Mouse (Mus musculus) lung, adult 2 months (tissue): ENCODE data around the gene Gm12166. TPM values are rescaled to one million over a fixed set of nuclear protein-coding genes. Genes with fewer than 3 reads are reported as not detected.
A peak's percentile ranks its signal among the peaks of the same experiment; 100 is the strongest.
"Not testable (repeated sequence)": the region's sequence is repeated elsewhere in the genome, so short reads cannot be mapped to it uniquely, and the experiment has no call there.

ENCODE experiments used
- DNase-seq: peaks from one replicate; pipeline ENCODE4 v3.0.0; 2022
- H3K4me1 ChIP-seq: fragments of 200-500 bp; 2 replicates; pipeline ENCODE4 v1.6.1; 2011; ENCODE audit warnings: low read length; ENCODE audit not compliant: control insufficient read depth, insufficient read depth
- H3K4me3 ChIP-seq: fragments of 200-500 bp; replicated peaks from 2 replicates; pipeline ENCODE3; 2011; ENCODE audit warnings: low read depth, mild to moderate bottlenecking, control low read depth, low read length; ENCODE audit errors: extremely low read depth
- CTCF ChIP-seq: fragments of 200-500 bp; IDR thresholded peaks from 2 replicates; pipeline ENCODE4 v1.5.1; 2011; ENCODE audit warnings: mild to moderate bottlenecking, low read length, control low read depth; ENCODE audit not compliant: insufficient read depth
- POLR2A ChIP-seq: fragments of 200-500 bp; IDR thresholded peaks from 2 replicates; pipeline ENCODE4 v1.6.1; 2011; ENCODE audit warnings: low read depth, mild to moderate bottlenecking, control low read depth, low read length, borderline replicate concordance; ENCODE audit errors: extremely low read depth
- WGBS: fragments of 180-500 bp; shearing (Covaris S2); methylation state at CpG from one replicate; pipeline ENCODE4 v1.1.7; 2018; 5-methylcytosine and 5-hydroxymethylcytosine counted together
- polyA plus RNA-seq: library from polyadenylated mRNA; depleted of rRNA; stranded (reverse); fragments of >200 nt; gene quantifications from 2 replicates; pipeline ENCODE4 v1.2.3, GENCODE M21; 2012

Gm12166 gene
- polyA plus RNA-seq, 1 experiment: 19.8 TPM

DNA sequence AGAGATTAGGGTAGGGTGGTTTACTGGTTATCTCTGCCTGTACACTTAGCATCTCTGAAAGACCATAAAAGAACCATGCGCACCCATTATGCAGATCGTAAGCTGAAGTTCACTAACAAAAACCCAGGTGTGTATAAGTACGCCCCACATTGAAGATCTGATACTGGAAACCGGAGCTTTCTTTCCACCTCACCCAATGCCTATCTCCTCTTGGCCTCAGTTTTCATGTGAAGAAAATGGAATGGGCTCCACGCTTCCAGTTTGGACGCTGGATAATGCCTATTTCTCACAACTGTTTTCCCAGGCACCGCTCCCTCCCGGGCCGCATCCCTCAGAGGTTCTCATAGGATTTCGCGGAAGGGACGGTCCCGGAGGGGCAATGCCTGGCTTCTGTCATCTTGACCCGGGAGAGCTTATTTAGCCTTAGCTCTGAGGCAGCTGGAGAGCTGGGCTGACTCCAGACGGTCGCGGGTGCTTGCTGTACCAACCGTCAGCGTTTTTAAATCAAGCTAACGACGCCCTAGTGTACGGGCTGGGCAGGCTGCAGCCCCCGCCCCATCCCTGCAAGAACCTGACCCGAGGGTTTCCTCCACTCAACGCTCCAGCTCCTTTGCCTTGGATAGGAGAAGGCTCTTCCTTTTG lies 4.8 kb upstream of the Gm12166 start:
- WGBS: 3% methylated on average over 25 of the region's 25 CpGs
- DNase-seq: peak; percentile 45
- TF ChIP-seq POLR2A: no peak
- TF ChIP-seq CTCF: no peak
- Histone ChIP-seq H3K4me3 (peak overlapping the region; percentile 77), H3K4me1 (peaks cover 8% of the 10 kb centered on the region)

GRCm38 (mm10) chr11:46055896-46056769 lies 4.0 kb upstream of the Gm12166 start, which contains the start of gene Adam19:
Adam19 (plus strand) TSS chr11:46055992.
- TF ChIP-seq CTCF: no peak
- peak; percentile 69; the same call in 1 of the 2 replicates for TF ChIP-seq POLR2A
- peak; percentile 72 for DNase-seq
- 1% methylated on average over 49 of the region's 51 CpGs for WGBS
- Histone ChIP-seq H3K4me3 (peak within 1 kb of the TSS; percentile 77), H3K4me1 (peaks cover 6% of the 10 kb centered on the region)

- TF ChIP-seq CTCF (no peak), POLR2A (no peak)
- Histone ChIP-seq H3K4me3 (peak overlapping the region; percentile 77), H3K4me1 (peaks cover 6% of the 10 kb centered on the region)
- DNase-seq: no peak
- 39% methylated on average over 13 of the region's 13 CpGs for WGBS
These were observed 3.1 kb upstream of the Gm12166 start for GRCm38 (mm10) chr11:46054911-46055895.

- 73% methylated on average over 5 of the region's 5 CpGs for WGBS
- H3K4me3 ChIP-seq: no peak overlapping the region
- DNase-seq: no peak
- H3K4me1 ChIP-seq: peaks cover 6% of the 10 kb centered on the region
- TF ChIP-seq POLR2A: no peak
These were observed 2.2 kb upstream of the Gm12166 start for GRCm38 (mm10) chr11:46054311-46054710.

DNA sequence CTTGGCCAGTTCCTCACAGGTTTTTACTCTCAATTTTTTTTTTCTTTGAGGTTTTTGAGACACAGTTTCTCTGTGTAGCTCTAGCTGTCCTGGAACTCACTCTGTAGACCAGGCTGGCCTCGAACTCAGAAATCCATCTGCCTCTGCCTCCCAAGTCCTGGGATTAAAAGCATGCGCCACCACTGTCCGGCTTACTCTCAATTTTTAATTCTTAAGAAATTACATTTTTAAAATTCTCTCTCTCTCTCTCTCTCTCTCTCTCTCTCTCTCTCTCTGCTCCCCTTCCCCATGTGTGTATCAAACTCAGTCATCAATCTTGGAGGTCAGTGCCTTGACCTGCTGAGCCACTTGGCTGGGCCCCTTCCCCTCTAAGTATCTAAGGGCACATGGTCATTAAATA lies 1.3 kb upstream of the Gm12166 start:
- WGBS: 95% methylated on average over 3 of the region's 3 CpGs
- not testable (repeated sequence) for H3K4me3 ChIP-seq, DNase-seq, H3K4me1 ChIP-seq

- DNase-seq: no peak
- Histone ChIP-seq H3K4me3 (no peak overlapping the region), H3K4me1 (no peaks in the 10 kb centered on the region)
- TF ChIP-seq CTCF (no peak), POLR2A (no peak)
- 79% methylated on average over 3 of the region's 3 CpGs for WGBS
These were observed 4.9 kb downstream of the Gm12166 start for GRCm38 (mm10) chr11:46047264-46047663.

DNA sequence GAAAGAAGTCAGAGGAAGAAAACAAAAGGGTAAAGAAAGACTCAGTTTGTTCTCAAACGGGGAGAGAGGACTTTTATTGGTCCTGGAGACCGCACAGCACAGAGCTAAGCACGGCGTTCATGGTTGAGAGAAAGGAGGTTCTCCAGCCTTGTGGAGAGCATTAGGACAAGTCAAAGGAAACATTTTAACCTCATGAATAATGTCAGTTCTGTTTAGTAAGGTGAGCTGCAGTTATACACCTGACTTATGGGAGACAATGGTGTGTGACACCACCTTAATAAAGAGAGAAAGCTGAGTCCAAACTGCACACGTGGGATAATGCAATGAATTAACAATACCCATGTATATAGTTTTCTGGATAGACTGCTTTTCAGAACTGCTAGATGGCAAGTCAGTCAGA lies 7.3 kb downstream of the Gm12166 start:
- Histone ChIP-seq H3K4me3 (no peak overlapping the region), H3K4me1 (no peaks in the 10 kb centered on the region)
- no peak for DNase-seq
- TF ChIP-seq CTCF (no peak), POLR2A (no peak)
- WGBS: 95% methylated on average over 5 of the region's 5 CpGs

- H3K4me3 ChIP-seq: no peak overlapping the region
- TF ChIP-seq POLR2A: no peak
- no peak for TF ChIP-seq CTCF
- H3K4me1 ChIP-seq: no peaks in the 10 kb centered on the region
- DNase-seq: no peak
- 62% methylated on average over 12 of the region's 12 CpGs for WGBS
These were observed 10.4 kb downstream of the Gm12166 start for GRCm38 (mm10) chr11:46041607-46042267.
